Mouse (Mus musculus) embryonic facial prominence, embryonic 10.5 days (tissue): ENCODE measurements around the gene Otol1. TPM values are rescaled to one million over a fixed set of nuclear protein-coding genes. Genes with fewer than 3 reads are reported as not detected.

Experiments
- DNase-seq: peaks from one replicate; pipeline ENCODE4 v3.0.0-alpha.2; 2017; ENCODE audit warnings: low spot score
- H3K27ac ChIP-seq: fragments of 300-500 bp; sonication (generic); replicated peaks from 2 replicates; pipeline ENCODE4 v1.5.1; 2016; ENCODE audit warnings: mild to moderate bottlenecking
- H3K27me3 ChIP-seq: fragments of 300-500 bp; sonication (generic); replicated peaks from 2 replicates; pipeline ENCODE4 v1.6.1; 2016; ENCODE audit warnings: low read depth, mild to moderate bottlenecking; ENCODE audit not compliant: poor library complexity, severe bottlenecking
- H3K36me3 ChIP-seq: fragments of 300-500 bp; sonication (generic); replicated peaks from 2 replicates; pipeline ENCODE4 v1.6.1; 2016; ENCODE audit warnings: mild to moderate bottlenecking, moderate library complexity
- H3K4me1 ChIP-seq: fragments of 300-500 bp; sonication (generic); 2 replicates; pipeline ENCODE4 v1.6.1; 2016
- H3K4me3 ChIP-seq: fragments of 300-500 bp; sonication (generic); 2 replicates; pipeline ENCODE4 v1.5.1; 2016; ENCODE audit warnings: mild to moderate bottlenecking, moderate library complexity
- H3K9me3 ChIP-seq: fragments of 300-500 bp; sonication (generic); 2 replicates; pipeline ENCODE4 v1.6.1; 2016; ENCODE audit warnings: mild to moderate bottlenecking
- WGBS: fragments of 180-500 bp; shearing (Covaris S2); methylation state at CpG from one replicate; pipeline ENCODE4 v1.1.7; 2016; 5-methylcytosine and 5-hydroxymethylcytosine counted together
- polyA plus RNA-seq: library from polyadenylated mRNA; unstranded; fragments of >200 nt; fragmentation: Nextera tagmentation; extraction: Ambion mirVana; gene quantifications from 2 replicates; pipeline ENCODE4 v1.2.1, GENCODE M21; 2016

The Otol1 gene
- 0.23 TPM in 1 of 2 replicates, not detected in the other for polyA plus RNA-seq

GRCm38 (mm10) chr3:70007313-70007712 lies at the start of gene Otol1:
TSS of gene Otol1 (plus strand) at chr3:70007613.
- Histone ChIP-seq H3K4me3 (no peak within 1 kb of the TSS), H3K4me1 (peaks cover 3% of the 10 kb centered on the region; the same call in 1 of the 2 replicates), H3K36me3 (no peaks in the 10 kb centered on the region), H3K27me3 (no peaks in the 10 kb centered on the region), H3K27ac (no peak within 1 kb of the TSS), H3K9me3 (no peaks in the 10 kb centered on the region)
- no peak for DNase-seq
- WGBS: 76% methylated on average over 4 of the region's 4 CpGs

DNA sequence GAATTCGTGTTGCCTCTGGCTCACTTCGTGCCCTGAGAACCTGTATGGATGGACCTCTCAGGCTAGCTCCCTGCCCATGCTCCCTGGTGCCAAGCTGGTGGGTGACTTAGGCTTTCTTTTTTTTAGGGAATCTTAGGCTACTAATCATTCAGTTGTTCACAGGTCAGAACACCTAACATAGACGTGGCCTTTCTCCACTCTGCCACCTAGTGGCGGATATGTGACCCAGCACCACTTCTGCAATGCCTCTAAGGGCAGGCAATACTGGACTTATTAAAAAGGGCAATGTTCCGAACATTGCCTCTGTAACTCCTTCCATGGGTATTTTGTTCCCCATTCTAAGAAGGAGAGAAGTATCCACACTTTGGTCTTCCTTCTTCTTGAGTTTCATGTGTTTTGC lies 45.2 kb upstream of the Otol1 start:
- H3K4me3 ChIP-seq: no peak overlapping the region
- H3K4me1 ChIP-seq: no peaks in the 10 kb centered on the region
- H3K27ac ChIP-seq: no peak overlapping the region
- peak; percentile 31 for DNase-seq
- H3K27me3 ChIP-seq: no peaks in the 10 kb centered on the region
- H3K9me3 ChIP-seq: no peaks in the 10 kb centered on the region
- no peaks in the 10 kb centered on the region for H3K36me3 ChIP-seq
- WGBS: 57% methylated on average over 5 of the region's 5 CpGs

DNA sequence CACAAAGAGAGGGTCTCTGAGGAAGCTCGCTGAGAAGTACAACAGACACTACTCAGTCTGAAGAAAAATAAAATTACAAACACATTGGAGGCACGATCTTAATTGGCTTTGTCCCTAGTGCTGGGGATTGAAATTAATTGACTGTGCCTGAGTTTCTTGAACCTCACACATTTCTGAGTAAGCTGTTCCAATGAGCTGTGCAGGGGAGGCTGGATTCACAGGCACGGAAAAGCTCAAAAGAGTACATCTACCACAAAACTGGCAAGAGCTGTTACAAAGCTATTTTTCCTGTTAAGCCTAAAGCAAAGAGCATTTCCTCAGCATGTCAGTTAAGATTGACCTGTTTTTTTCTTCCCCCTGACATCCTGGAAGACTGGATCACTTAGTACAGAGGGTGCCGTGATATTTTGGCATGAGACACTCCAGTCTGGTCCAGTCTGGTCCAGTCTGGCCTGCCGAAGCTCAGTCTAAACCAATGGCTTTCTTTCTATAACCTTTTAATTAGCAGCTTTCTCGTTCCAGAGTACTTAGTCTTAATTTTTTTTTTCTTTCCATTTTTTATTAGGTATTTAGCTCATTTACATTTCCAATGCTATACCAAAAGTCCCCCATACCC lies 35.8 kb upstream of the Otol1 start:
- no peaks in the 10 kb centered on the region for H3K27me3 ChIP-seq
- WGBS: 79% methylated on average over 6 of the region's 6 CpGs
- DNase-seq: no peak
- H3K4me1 ChIP-seq: no peaks in the 10 kb centered on the region
- H3K9me3 ChIP-seq: no peaks in the 10 kb centered on the region
- no peak overlapping the region for H3K4me3 ChIP-seq
- no peak overlapping the region for H3K27ac ChIP-seq
- H3K36me3 ChIP-seq: no peaks in the 10 kb centered on the region

GRCm38 (mm10) chr3:69978092-69978491 lies 29.3 kb upstream of the Otol1 start:
- Histone ChIP-seq H3K27ac (no peak overlapping the region), H3K4me3 (no peak overlapping the region), H3K4me1 (no peaks in the 10 kb centered on the region), H3K27me3 (no peaks in the 10 kb centered on the region), H3K36me3 (no peaks in the 10 kb centered on the region), H3K9me3 (no peaks in the 10 kb centered on the region)
- DNase-seq: no peak

DNA sequence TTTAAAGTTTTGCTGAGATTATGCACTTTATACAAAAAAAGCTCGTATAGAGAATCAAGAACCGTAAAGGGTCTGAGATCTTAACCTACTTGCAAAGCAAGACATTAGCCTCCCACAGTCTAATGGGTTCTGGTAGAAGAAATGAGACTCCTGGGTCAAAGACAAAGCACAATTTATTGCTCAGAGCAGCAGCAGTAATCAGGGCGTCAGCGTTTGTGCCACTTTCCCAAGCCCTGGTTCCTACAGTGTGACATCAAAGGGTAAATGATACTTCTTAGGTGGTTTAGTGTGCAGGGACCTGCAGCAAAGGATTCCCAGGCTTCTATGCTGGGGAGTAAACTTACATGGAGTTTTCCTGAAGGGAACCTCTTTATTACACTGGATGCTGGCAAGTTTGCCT lies 13.6 kb upstream of the Otol1 start:
- DNase-seq: no peak
- Histone ChIP-seq H3K27me3 (no peaks in the 10 kb centered on the region), H3K36me3 (no peaks in the 10 kb centered on the region), H3K4me1 (no peaks in the 10 kb centered on the region), H3K27ac (no peak overlapping the region), H3K9me3 (no peaks in the 10 kb centered on the region), H3K4me3 (no peak overlapping the region)
- 73% methylated on average over 4 of the region's 4 CpGs for WGBS

DNA sequence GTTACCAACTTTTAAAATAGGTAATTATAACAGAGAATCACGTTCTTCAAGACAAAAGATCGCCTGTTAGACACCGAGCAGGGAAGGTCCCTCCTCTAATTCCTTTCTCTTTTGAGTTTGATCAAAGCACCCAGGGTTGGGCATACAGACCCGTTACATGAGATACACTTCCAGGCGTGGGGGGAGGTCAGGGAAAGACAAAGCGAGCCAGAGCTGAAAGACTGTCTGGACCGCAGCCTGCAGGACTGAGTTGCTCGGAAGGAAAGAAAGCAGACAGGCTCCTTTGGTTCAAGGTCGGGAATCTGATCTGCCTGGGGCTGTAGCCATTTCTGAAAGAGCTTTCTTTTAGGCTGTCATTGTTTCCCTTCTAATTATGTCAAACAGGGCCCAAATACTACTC lies 5.9 kb upstream of the Otol1 start:
- Histone ChIP-seq H3K4me3 (no peak overlapping the region), H3K27ac (0 out of 2 replicates have a peak overlapping the region, but pooled peaks have one; percentile 48), H3K36me3 (no peaks in the 10 kb centered on the region), H3K9me3 (no peaks in the 10 kb centered on the region), H3K27me3 (no peaks in the 10 kb centered on the region), H3K4me1 (peaks cover 11% of the 10 kb centered on the region)
- peak; percentile 56 for DNase-seq
- WGBS: 24% methylated on average over 9 of the region's 9 CpGs

DNA sequence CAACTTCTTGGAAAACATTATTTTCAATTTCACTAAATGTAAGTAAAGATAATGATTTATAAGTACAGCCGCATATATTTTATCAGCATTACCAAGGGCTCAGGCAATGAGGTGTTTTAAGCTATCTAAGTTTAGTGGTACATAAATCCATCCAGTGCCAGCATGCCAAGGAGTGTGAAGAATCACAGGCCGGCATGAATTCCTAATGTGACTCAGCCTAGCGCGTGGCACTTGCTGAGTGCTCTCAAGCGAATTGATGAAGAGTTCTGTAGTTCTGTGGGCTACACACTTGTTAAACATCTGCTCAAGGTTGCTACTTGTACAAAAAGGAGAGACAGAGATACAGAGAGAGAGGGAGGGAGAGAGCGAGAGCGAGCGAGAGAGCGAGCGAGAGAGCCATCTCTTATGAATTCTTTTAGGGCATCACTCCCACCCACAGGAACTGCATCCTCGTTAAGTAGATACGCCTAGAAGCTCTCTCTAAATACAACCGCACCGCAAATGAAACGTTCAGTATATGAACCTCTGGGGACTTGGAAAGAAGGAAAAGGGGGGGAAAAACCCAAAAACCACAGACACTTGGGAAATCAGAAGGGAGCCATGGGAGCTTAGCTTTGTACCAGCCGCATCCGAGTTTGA lies 4.2 kb upstream of the Otol1 start:
- H3K27ac ChIP-seq: no peak overlapping the region
- 83% methylated on average over 17 of the region's 17 CpGs for WGBS
- no peaks in the 10 kb centered on the region for H3K9me3 ChIP-seq
- peaks cover 11% of the 10 kb centered on the region for H3K4me1 ChIP-seq
- H3K27me3 ChIP-seq: no peaks in the 10 kb centered on the region
- no peak overlapping the region for H3K4me3 ChIP-seq
- DNase-seq: no peak
- no peaks in the 10 kb centered on the region for H3K36me3 ChIP-seq

DNA sequence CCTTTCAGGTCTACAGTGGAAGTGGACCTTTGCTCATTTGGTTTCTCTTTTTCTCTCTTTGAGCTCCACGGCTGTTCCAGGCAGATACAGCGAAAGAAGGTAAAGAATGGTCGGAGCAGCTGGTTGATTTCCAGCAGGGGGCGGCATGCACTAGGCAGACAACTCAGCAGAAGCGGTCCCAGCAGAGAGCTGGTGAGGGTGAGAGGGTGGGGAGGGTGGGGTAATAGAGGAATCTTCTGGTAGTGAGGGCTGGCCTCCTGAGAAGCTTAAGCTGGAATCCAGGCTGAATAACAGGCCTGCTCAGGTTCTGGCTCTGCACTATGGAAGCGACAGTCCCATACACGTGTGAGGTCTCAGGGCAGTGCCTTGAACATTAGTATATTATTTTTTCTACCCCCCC lies 3.5 kb upstream of the Otol1 start:
- no peak overlapping the region for H3K27ac ChIP-seq
- H3K9me3 ChIP-seq: no peaks in the 10 kb centered on the region
- WGBS: 33% methylated on average over 7 of the region's 7 CpGs
- H3K4me1 ChIP-seq: peaks cover 11% of the 10 kb centered on the region
- H3K4me3 ChIP-seq: no peak overlapping the region
- DNase-seq: peak; percentile 73
- H3K27me3 ChIP-seq: no peaks in the 10 kb centered on the region
- H3K36me3 ChIP-seq: no peaks in the 10 kb centered on the region

GRCm38 (mm10) chr3:70004379-70004778 lies 3.0 kb upstream of the Otol1 start:
- no peaks in the 10 kb centered on the region for H3K36me3 ChIP-seq
- peaks cover 11% of the 10 kb centered on the region for H3K4me1 ChIP-seq
- H3K27ac ChIP-seq: no peak overlapping the region
- WGBS: 82% methylated on average over 8 of the region's 8 CpGs
- no peaks in the 10 kb centered on the region for H3K9me3 ChIP-seq
- H3K27me3 ChIP-seq: no peaks in the 10 kb centered on the region
- H3K4me3 ChIP-seq: no peak overlapping the region
- no peak for DNase-seq

- 79% methylated on average over 4 of the region's 4 CpGs for WGBS
- Histone ChIP-seq H3K27me3 (no peaks in the 10 kb centered on the region), H3K4me3 (no peak overlapping the region), H3K36me3 (no peaks in the 10 kb centered on the region), H3K4me1 (no peaks in the 10 kb centered on the region), H3K9me3 (no peaks in the 10 kb centered on the region), H3K27ac (no peak overlapping the region)
- DNase-seq: no peak
These were observed 5.2 kb downstream of the Otol1 start for GRCm38 (mm10) chr3:70012641-70013040.

- no peak for DNase-seq
- H3K9me3 ChIP-seq: no peaks in the 10 kb centered on the region
- H3K36me3 ChIP-seq: no peaks in the 10 kb centered on the region
- no peak overlapping the region for H3K4me3 ChIP-seq
- H3K27me3 ChIP-seq: no peaks in the 10 kb centered on the region
- WGBS: 67% methylated on average over 6 of the region's 6 CpGs
- no peaks in the 10 kb centered on the region for H3K4me1 ChIP-seq
- no peak overlapping the region for H3K27ac ChIP-seq
These were observed 19.2 kb downstream of the Otol1 start for GRCm38 (mm10) chr3:70026605-70027004.

DNA sequence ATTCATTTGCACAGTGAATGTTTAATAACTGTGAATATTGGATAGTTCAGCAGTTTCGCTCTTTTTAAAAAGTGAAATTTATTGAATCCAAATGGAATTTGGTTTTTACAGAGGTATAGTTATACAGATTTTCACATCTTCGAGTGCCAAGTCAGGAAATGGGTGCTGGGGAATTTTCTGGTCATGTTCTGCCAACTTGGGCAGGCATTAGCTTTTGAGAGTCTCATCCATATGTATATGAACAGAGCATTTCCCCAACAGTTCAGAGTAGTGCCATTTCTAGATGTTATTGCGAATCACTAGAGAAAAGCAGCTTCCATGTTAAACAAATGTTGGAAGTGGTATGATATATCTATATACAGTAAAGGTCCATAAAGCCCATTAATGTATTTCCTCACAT lies 21.8 kb downstream of the Otol1 start:
- no peaks in the 10 kb centered on the region for H3K4me1 ChIP-seq
- H3K9me3 ChIP-seq: no peaks in the 10 kb centered on the region
- no peak overlapping the region for H3K4me3 ChIP-seq
- no peak for DNase-seq
- WGBS: 84% methylated on average over 3 of the region's 3 CpGs
- H3K36me3 ChIP-seq: no peaks in the 10 kb centered on the region
- H3K27ac ChIP-seq: no peak overlapping the region
- no peaks in the 10 kb centered on the region for H3K27me3 ChIP-seq

DNA sequence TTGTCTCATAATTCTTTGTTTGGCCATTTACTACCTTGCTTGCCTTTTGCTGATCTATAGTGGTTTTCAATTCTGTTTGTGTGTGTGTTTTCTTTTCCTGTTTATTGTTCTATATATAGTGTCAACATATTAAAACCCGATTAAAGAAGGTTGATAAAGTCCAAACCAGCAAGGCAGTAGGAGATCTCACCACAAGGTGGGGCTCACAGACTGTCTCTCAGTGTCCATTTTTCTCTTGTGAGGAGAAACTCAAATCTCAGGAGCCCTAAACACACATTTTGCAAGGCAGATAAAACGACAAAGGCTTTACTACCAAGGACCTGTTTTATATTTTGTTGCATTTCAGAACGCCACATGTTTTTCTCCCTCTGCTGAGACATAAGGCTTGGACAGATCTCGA lies 28.2 kb downstream of the Otol1 start:
- Histone ChIP-seq H3K4me3 (no peak overlapping the region), H3K4me1 (no peaks in the 10 kb centered on the region), H3K27ac (no peak overlapping the region), H3K27me3 (no peaks in the 10 kb centered on the region), H3K36me3 (no peaks in the 10 kb centered on the region), H3K9me3 (no peaks in the 10 kb centered on the region)
- 64% methylated on average over 4 of the region's 4 CpGs for WGBS
- peak; percentile 16 for DNase-seq
